Mouse (Mus musculus) heart, postnatal 0 days (tissue): ENCODE results near the gene Strbp.

Source experiments
- CTCF ChIP-seq: IDR thresholded peaks from 2 replicates; pipeline ENCODE4 v1.5.1; 2016; ENCODE audit warnings: antibody characterized with exemption, control low read depth, low read depth
- EP300 ChIP-seq: IDR thresholded peaks from 2 replicates; pipeline ENCODE4 v1.6.1; 2016; ENCODE audit warnings: antibody characterized with exemption, low read depth

DNA sequence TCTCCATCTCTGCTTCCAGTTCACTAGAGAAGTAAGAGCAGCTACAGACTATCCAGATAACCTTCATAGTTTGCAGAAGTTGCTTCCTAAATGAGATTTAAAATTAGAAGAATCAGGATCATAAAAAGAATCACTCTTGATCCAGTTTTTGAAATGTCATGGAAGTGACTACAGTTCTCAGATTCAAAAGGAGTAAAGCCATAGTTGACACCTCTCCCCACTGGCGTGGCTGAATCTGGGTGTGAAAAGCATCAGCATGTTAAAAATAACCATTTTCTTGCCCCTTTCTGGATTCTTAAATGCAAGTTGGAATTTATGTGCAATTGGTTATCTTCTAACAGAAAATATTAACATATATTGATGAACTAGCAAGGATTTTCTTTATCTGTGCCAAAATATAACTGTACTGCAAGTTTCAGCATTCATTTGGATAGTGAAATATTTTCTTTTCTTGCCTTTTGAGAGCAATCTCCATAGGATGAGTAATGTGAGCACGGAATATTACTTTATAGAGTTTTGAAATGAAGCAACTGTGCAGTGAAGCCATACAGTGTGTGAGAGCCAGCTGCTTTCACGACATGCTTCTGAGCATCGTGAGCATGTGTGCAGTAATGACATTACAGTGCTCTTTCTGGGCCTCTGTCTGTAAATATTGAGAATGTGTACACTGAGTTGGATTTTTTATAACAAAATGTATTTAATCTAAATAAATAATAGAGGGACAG is 184.9 kb downstream of the Strbp start:
- TF ChIP-seq EP300: no peak
- no peak for TF ChIP-seq CTCF
